Mouse (Mus musculus) neural tube, embryonic 14.5 days (tissue): Measurements from ENCODE around the gene Smarcd3. TPM values are rescaled to one million over a fixed set of nuclear protein-coding genes. Genes with fewer than 3 reads are reported as not detected.

ENCODE experiments used
- microRNA counts: library from miRNA; unstranded; fragments of <30 nt; microRNA quantifications from one replicate; lab custom pipeline; 2016
- microRNA-seq: library from miRNA; unstranded; fragments of <30 nt; microRNA quantifications from one replicate; pipeline ENCODE4, GENCODE M21; 2016
- polyA plus RNA-seq: library from polyadenylated mRNA; unstranded; fragments of >200 nt; fragmentation: Nextera tagmentation; extraction: Ambion mirVana; gene quantifications from 2 replicates; pipeline ENCODE4 v1.2.1, GENCODE M21; 2014

Smarcd3 gene
- polyA plus RNA-seq, 1 experiment from 2014 or later: 179 TPM

MicroRNA genes within 50 kb of the gene (microRNA counts, 519-probe panel; counts per million panel counts)
- microRNA mmu-miR-671-3p (lab: Ali Mortazavi, UCI) (not detected), microRNA mmu-miR-671-5p (lab: Ali Mortazavi, UCI) (not detected)

Small RNAs within 50 kb of the gene (microRNA-seq; reads per million reads assigned to microRNA genes)
- 314 reads per million, percentile 63 among the genes with 10 or more reads in this experiment for gene Mir671

Other genes with a start within 250 kb of the Smarcd3 start
- gene Atg9b, start 232.3 kb downstream of the Smarcd3 start, polyA plus RNA-seq: 2.0 and 2.2 TPM in 2 replicates
- gene Abcb8, start 230.7 kb downstream of the Smarcd3 start, polyA plus RNA-seq: 47.2 and 47.7 TPM in 2 replicates
- gene Asic3, start 211.0 kb downstream of the Smarcd3 start, polyA plus RNA-seq: 0.58 and 3.0 TPM in 2 replicates
- gene Cdk5, start 200.9 kb downstream of the Smarcd3 start, polyA plus RNA-seq: 119 and 126 TPM in 2 replicates
- 11.2 and 13.8 TPM in 2 replicates for gene Slc4a2, start 200.6 kb downstream of the Smarcd3 start, polyA plus RNA-seq
- 93.2 and 97.7 TPM in 2 replicates for gene Fastk, start 179.1 kb downstream of the Smarcd3 start, polyA plus RNA-seq
- 63.9 and 68.0 TPM in 2 replicates for gene Tmub1, start 176.6 kb downstream of the Smarcd3 start, polyA plus RNA-seq
- 59.3 and 63.6 TPM in 2 replicates for gene Agap3, start 172.2 kb downstream of the Smarcd3 start, polyA plus RNA-seq
- 3.5 and 5.8 TPM in 2 replicates for gene Gbx1, start 97.2 kb downstream of the Smarcd3 start, polyA plus RNA-seq
- gene Asb10, start 83.4 kb downstream of the Smarcd3 start, polyA plus RNA-seq: 0.17 and 0.45 TPM in 2 replicates
- 0.14 and 0.16 TPM in 2 replicates for gene 4931409K22Rik, start 67.6 kb downstream of the Smarcd3 start, polyA plus RNA-seq
- 80.3 and 89.8 TPM in 2 replicates for gene Abcf2, start 46.9 kb downstream of the Smarcd3 start, polyA plus RNA-seq
- gene Chpf2, start 37.7 kb downstream of the Smarcd3 start, polyA plus RNA-seq: 13.3 and 13.6 TPM in 2 replicates
- gene Nub1, start 61.1 kb upstream of the Smarcd3 start, polyA plus RNA-seq: 56.2 and 57.9 TPM in 2 replicates
- gene Wdr86, start 106.3 kb upstream of the Smarcd3 start, polyA plus RNA-seq: 1.2 and 5.3 TPM in 2 replicates
- gene Crygn, start 133.6 kb upstream of the Smarcd3 start, polyA plus RNA-seq: 2.0 TPM in 1 of 2 replicates, not detected in the other
- 222 and 239 TPM in 2 replicates for gene Rheb, start 218.2 kb upstream of the Smarcd3 start, polyA plus RNA-seq